Mouse (Mus musculus) lung, embryonic 16.5 days (tissue): ENCODE data around the gene Il31ra. TPM values are rescaled to one million over a fixed set of nuclear protein-coding genes. Genes with fewer than 3 reads are reported as not detected.

Source experiments
- ATAC-seq: fragments of 200-750 bp; cut with Nextera tagmentation; 2 replicates; pipeline ENCODE4 v1.8.0; 2017; ENCODE audit warnings: low read depth, mild to moderate bottlenecking, moderate library complexity
- H3K27ac ChIP-seq: fragments of 300-500 bp; sonication (generic); 2 replicates; pipeline ENCODE4 v1.5.1; 2014; ENCODE audit warnings: mild to moderate bottlenecking, control low read depth, low read length
- H3K27me3 ChIP-seq: fragments of 300-500 bp; sonication (generic); 2 replicates; pipeline ENCODE4 v1.6.1; 2014; ENCODE audit warnings: low read depth, low read length, mixed read lengths; ENCODE audit not compliant: control insufficient read depth, insufficient read depth
- H3K36me3 ChIP-seq: fragments of 300-500 bp; sonication (generic); 2 replicates; pipeline ENCODE4 v1.6.1; 2014; ENCODE audit warnings: low read length; ENCODE audit not compliant: control insufficient read depth, insufficient read depth
- H3K4me1 ChIP-seq: fragments of 300-500 bp; sonication (generic); replicated peaks from 2 replicates; pipeline ENCODE4 v1.6.1; 2014; ENCODE audit warnings: low read length, mixed read lengths; ENCODE audit not compliant: control insufficient read depth, insufficient read depth
- H3K4me2 ChIP-seq: fragments of 300-500 bp; sonication (generic); 2 replicates; pipeline ENCODE4 v1.6.1; 2014; ENCODE audit warnings: low read depth, low read length, control low read depth
- H3K4me3 ChIP-seq: fragments of 300-500 bp; sonication (generic); 2 replicates; pipeline ENCODE4 v1.5.1; 2014; ENCODE audit warnings: mild to moderate bottlenecking, low read length, control low read depth
- H3K9ac ChIP-seq: fragments of 300-500 bp; sonication (generic); 2 replicates; pipeline ENCODE4 v1.6.1; 2014; ENCODE audit warnings: low read length, control low read depth
- H3K9me3 ChIP-seq: fragments of 300-500 bp; sonication (generic); 2 replicates; pipeline ENCODE4 v1.6.1; 2016; ENCODE audit warnings: low read length; ENCODE audit not compliant: control insufficient read depth
- WGBS: fragments of 180-500 bp; shearing (Covaris S2); extraction: QIAGEN DNeasy Blood & Tissue Kit; methylation state at CpG from one replicate; pipeline ENCODE4 v1.1.7; 2014; 5-methylcytosine and 5-hydroxymethylcytosine counted together
- polyA plus RNA-seq: library from polyadenylated mRNA; unstranded; fragments of >200 nt; fragmentation: Nextera tagmentation; extraction: Ambion mirVana; gene quantifications from 2 replicates; pipeline ENCODE4 v1.2.1, GENCODE M21; 2015

The Il31ra gene
- polyA plus RNA-seq, 1 experiment from 2014 or later: not detected

- no peak overlapping the region for H3K9ac ChIP-seq
- no peak overlapping the region for H3K27ac ChIP-seq
- H3K4me3 ChIP-seq: no peak overlapping the region
- ATAC-seq: no peak
- no peaks in the 10 kb centered on the region for H3K9me3 ChIP-seq
- H3K4me1 ChIP-seq: no peaks in the 10 kb centered on the region; the same call in 1 of the 2 replicates
- peaks cover 39% of the 10 kb centered on the region for H3K36me3 ChIP-seq
- H3K4me2 ChIP-seq: no peak overlapping the region
- no peaks in the 10 kb centered on the region for H3K27me3 ChIP-seq
- WGBS: 79% methylated on average over 13 of the region's 13 CpGs
Measured at GRCm38 (mm10) chr13:112506766-112507165, 87.4 kb downstream of the Il31ra start.

DNA sequence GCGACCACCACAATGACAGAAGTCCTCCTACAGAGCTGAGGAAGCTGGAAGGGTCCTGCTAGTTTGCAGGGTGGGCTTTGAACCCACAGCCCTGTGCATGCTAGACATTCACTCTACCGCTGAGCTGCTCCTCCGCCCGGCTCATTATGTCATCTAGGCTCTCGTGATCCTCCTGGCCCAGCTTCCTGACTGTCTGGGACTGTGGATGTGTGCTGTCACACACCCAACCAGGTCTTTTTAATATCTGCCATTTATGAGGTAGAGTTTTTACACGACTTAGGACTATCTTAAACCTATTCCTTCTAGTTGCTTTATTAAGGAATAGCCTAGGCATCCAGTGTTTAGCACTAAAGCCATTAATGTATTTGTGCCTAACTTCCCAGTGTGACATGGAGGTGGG lies 88.7 kb downstream of the Il31ra start:
- H3K9ac ChIP-seq: no peak overlapping the region
- ATAC-seq: no peak
- 89% methylated on average over 6 of the region's 6 CpGs for WGBS
- no peaks in the 10 kb centered on the region for H3K27me3 ChIP-seq
- no peak overlapping the region for H3K4me3 ChIP-seq
- H3K4me2 ChIP-seq: no peak overlapping the region
- H3K9me3 ChIP-seq: no peaks in the 10 kb centered on the region
- H3K27ac ChIP-seq: no peak overlapping the region
- H3K36me3 ChIP-seq: peaks cover 44% of the 10 kb centered on the region
- H3K4me1 ChIP-seq: no peaks in the 10 kb centered on the region

GRCm38 (mm10) chr13:112503846-112504245 lies 90.3 kb downstream of the Il31ra start:
- no peaks in the 10 kb centered on the region for H3K9me3 ChIP-seq
- WGBS: 91% methylated on average over 13 of the region's 13 CpGs
- no peak overlapping the region for H3K9ac ChIP-seq
- H3K36me3 ChIP-seq: peaks cover 55% of the 10 kb centered on the region
- no peak overlapping the region for H3K27ac ChIP-seq
- no peak for ATAC-seq
- H3K27me3 ChIP-seq: no peaks in the 10 kb centered on the region
- no peak overlapping the region for H3K4me3 ChIP-seq
- no peak overlapping the region for H3K4me2 ChIP-seq
- no peaks in the 10 kb centered on the region for H3K4me1 ChIP-seq

GRCm38 (mm10) chr13:112500466-112500865 lies 93.7 kb downstream of the Il31ra start:
- Histone ChIP-seq H3K9me3 (no peaks in the 10 kb centered on the region), H3K4me3 (no peak overlapping the region), H3K27ac (no peak overlapping the region), H3K9ac (no peak overlapping the region), H3K4me2 (no peak overlapping the region), H3K27me3 (no peaks in the 10 kb centered on the region), H3K4me1 (no peaks in the 10 kb centered on the region), H3K36me3 (peaks cover 54% of the 10 kb centered on the region)
- no peak for ATAC-seq
- 67% methylated on average over 9 of the region's 9 CpGs for WGBS

DNA sequence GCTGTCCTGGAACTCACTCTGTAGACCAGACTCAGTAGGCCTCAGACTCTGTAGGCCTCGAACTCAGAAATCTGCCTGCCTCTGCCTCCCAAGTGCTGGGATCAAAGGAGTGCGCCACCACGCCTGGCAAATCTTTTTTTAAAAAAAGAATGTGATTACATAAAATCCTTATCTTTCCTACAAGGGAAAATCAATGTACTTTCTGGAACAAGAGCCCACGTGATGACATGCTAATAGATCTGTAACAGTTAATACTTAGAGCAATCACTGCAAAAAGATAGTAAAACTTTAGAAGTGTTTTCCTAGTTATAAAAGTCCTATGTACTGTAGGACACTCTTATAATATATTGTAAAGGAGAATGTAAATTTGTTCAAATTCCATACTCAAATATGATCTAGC lies 94.1 kb downstream of the Il31ra start:
- Histone ChIP-seq H3K4me2 (no peak overlapping the region), H3K36me3 (peaks cover 54% of the 10 kb centered on the region), H3K9ac (no peak overlapping the region), H3K27ac (no peak overlapping the region), H3K4me3 (no peak overlapping the region), H3K4me1 (no peaks in the 10 kb centered on the region), H3K9me3 (no peaks in the 10 kb centered on the region), H3K27me3 (no peaks in the 10 kb centered on the region)
- ATAC-seq: no peak
- 82% methylated on average over 4 of the region's 4 CpGs for WGBS

DNA sequence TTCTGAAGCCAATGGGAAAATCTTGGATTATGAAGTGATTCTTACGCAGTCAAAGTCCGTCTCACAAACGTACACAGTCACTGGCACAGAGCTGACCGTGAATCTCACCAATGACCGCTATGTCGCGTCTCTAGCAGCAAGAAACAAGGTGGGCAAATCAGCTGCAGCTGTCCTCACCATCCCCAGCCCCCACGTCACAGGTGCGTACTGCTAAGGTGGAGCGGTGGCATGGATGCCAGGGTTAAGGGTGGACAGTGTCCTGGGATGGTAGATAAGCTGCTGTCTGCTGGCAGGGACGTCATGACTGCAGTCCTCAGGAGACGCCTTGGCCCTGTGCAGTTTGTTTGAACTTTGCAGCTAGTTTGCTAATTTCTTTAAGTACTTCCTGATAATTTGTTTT lies 99.6 kb downstream of the Il31ra start:
- no peak overlapping the region for H3K27ac ChIP-seq
- no peak overlapping the region for H3K9ac ChIP-seq
- H3K4me1 ChIP-seq: no peaks in the 10 kb centered on the region
- H3K27me3 ChIP-seq: no peaks in the 10 kb centered on the region
- no peak overlapping the region for H3K4me2 ChIP-seq
- no peaks in the 10 kb centered on the region for H3K9me3 ChIP-seq
- no peak for ATAC-seq
- no peak overlapping the region for H3K4me3 ChIP-seq
- peaks cover 51% of the 10 kb centered on the region for H3K36me3 ChIP-seq
- 84% methylated on average over 12 of the region's 12 CpGs for WGBS

GRCm38 (mm10) chr13:112492285-112492678 lies 101.9 kb downstream of the Il31ra start:
- Histone ChIP-seq H3K27me3 (no peaks in the 10 kb centered on the region), H3K4me3 (no peak overlapping the region), H3K9me3 (no peaks in the 10 kb centered on the region), H3K4me2 (no peak overlapping the region), H3K4me1 (no peaks in the 10 kb centered on the region), H3K36me3 (peaks cover 51% of the 10 kb centered on the region), H3K9ac (no peak overlapping the region), H3K27ac (no peak overlapping the region)
- 64% methylated on average over 1 of the region's 1 CpGs for WGBS
- ATAC-seq: no peak

DNA sequence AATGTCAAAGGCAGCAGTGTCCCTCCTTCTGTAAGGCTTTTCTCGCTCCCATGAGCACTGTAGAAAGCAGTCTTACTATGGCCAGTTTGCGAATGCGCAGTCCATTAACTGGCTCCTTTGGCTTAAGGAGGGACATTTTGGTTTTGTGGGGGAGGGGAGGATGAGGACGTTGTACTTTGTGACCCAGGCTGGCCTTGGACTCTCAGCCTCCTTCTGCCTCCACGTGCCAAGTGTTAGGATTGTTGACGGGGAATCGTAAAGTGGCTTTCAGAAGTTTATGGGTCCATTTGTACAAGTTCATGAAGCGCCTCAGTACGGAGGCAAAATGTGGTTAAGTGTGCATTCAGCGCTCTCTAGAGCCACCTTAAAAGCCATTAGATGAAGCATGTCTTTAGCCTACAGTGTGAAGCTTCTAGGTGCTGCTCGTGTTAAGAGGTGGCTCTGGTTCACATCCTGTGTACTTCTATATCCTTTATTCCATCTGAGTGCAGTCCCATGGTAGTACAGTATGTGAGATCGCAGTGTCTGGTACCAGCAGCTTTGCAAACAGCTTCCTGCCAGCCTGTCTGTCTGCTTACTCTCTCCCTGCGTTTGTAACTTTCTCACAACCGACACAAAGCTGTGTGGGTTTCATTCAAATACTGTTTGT lies 102.4 kb downstream of the Il31ra start:
- 81% methylated on average over 14 of the region's 14 CpGs for WGBS
- H3K9me3 ChIP-seq: no peaks in the 10 kb centered on the region
- ATAC-seq: no peak
- no peak overlapping the region for H3K4me3 ChIP-seq
- H3K27ac ChIP-seq: no peak overlapping the region
- H3K27me3 ChIP-seq: no peaks in the 10 kb centered on the region
- no peak overlapping the region for H3K9ac ChIP-seq
- no peaks in the 10 kb centered on the region for H3K4me1 ChIP-seq
- H3K36me3 ChIP-seq: peaks cover 49% of the 10 kb centered on the region
- no peak overlapping the region for H3K4me2 ChIP-seq

DNA sequence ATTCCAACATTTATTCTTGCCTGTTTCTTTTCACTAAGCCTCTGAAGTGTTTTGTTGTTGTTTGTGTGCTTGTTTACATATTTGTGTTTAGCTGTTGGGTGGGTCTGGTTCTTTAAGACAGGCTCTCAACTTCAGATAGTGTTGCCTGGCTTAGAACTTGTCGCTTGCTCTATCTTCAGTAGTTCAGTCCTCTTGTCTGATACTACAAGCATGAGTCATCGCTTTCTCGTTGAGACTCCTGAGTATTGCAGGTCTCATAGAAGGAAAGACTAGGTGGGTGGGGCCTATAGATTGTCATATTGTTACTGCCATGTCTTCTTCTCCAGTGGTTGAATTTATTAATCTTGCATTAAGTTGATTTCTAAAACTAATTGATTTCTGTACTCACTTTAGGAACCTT lies 104.1 kb downstream of the Il31ra start:
- Histone ChIP-seq H3K9me3 (no peaks in the 10 kb centered on the region), H3K27ac (no peak overlapping the region), H3K4me3 (no peak overlapping the region), H3K36me3 (peaks cover 51% of the 10 kb centered on the region), H3K4me2 (no peak overlapping the region), H3K9ac (no peak overlapping the region), H3K27me3 (no peaks in the 10 kb centered on the region), H3K4me1 (no peaks in the 10 kb centered on the region)
- 92% methylated on average over 3 of the region's 3 CpGs for WGBS
- ATAC-seq: no peak

DNA sequence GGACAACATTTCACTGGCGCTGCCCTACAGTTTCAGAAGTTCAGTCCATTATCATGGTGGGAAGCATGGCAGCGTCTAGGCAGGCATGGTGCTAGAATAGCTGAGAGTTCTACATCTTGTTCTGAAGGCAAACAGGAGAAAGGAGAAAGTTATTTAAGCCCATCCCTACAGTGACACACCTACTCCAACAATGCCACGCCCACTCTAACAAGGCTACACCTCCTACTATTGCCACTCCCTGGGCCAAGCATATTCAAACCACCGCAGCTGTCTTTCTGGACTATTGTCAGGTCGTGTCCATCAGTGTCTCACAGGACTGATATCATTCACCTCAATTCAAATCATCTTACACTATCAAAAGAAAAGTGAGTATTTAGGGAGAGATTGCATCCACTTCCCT lies 107.5 kb downstream of the Il31ra start:
- no peak for ATAC-seq
- WGBS: 94% methylated on average over 5 of the region's 5 CpGs
- H3K4me1 ChIP-seq: no peaks in the 10 kb centered on the region
- H3K36me3 ChIP-seq: peaks cover 53% of the 10 kb centered on the region
- H3K9me3 ChIP-seq: no peaks in the 10 kb centered on the region
- no peak overlapping the region for H3K4me3 ChIP-seq
- no peak overlapping the region for H3K9ac ChIP-seq
- H3K27me3 ChIP-seq: no peaks in the 10 kb centered on the region
- no peak overlapping the region for H3K27ac ChIP-seq
- H3K4me2 ChIP-seq: no peak overlapping the region
